Mouse (Mus musculus): ENCODE data around the gene Rtel1. TPM values are rescaled to one million over a fixed set of nuclear protein-coding genes. Genes with fewer than 3 reads are reported as not detected.

Rtel1 gene
- total RNA-seq, 2 experiments from 2014 or later, result 14.2 to 15.5 TPM

- no peak for DNase-seq
- intact Hi-C loops (cut with DNase I; ENCODE audit: low total_unique reads), result no loop called here
Measured at GRCm38 (mm10) chr2:181381631-181382306, 62.2 kb downstream of the Rtel1 start.

- intact Hi-C loops (cut with DNase I; ENCODE audit: low total_unique reads), result no loop called here
- DNase-seq, result no peak
Measured at GRCm38 (mm10) chr2:181384463-181384862, 64.9 kb downstream of the Rtel1 start.

GRCm38 (mm10) chr2:181384919-181385391 lies 65.4 kb downstream of the Rtel1 start:
- peak; percentile 87 for DNase-seq
- intact Hi-C loops (cut with DNase I; ENCODE audit: low total_unique reads), result no loop called here

GRCm38 (mm10) chr2:181385885-181386284 lies 66.3 kb downstream of the Rtel1 start:
- intact Hi-C loops (cut with DNase I; ENCODE audit: low total_unique reads), result no loop called here
- peak; percentile 81 for DNase-seq

GRCm38 (mm10) chr2:181386663-181387210 lies 67.2 kb downstream of the Rtel1 start:
- intact Hi-C loops (cut with DNase I; ENCODE audit: low total_unique reads), result no loop called here

GRCm38 (mm10) chr2:181390136-181390870 lies 70.8 kb downstream of the Rtel1 start:
- intact Hi-C loops (cut with DNase I; ENCODE audit: low total_unique reads), result loop anchor here (5.0 kb wide), 2 partner anchors 177 to 207 kb away; partner anchors contain the start of gene Samd10
- no peak for DNase-seq

More at GRCm38 (mm10) chr2:181386663-181387210, 67.2 kb downstream of the Rtel1 start:
- no peak for DNase-seq

GRCm38 (mm10) chr2:181391022-181391421 lies 71.5 kb downstream of the Rtel1 start:
- intact Hi-C loops (cut with DNase I; ENCODE audit: low total_unique reads), result loop anchor here (5.0 kb wide), 2 partner anchors 176 to 206 kb away; partner anchors contain the start of gene Samd10

GRCm38 (mm10) chr2:181391541-181391940 lies 72.0 kb downstream of the Rtel1 start:
- no peak for DNase-seq
- intact Hi-C loops (cut with DNase I; ENCODE audit: low total_unique reads), result loop anchor here (5.0 kb wide), 2 partner anchors 176 to 206 kb away; partner anchors contain the start of gene Samd10

More at GRCm38 (mm10) chr2:181391022-181391421, 71.5 kb downstream of the Rtel1 start:
- DNase-seq, result no peak

GRCm38 (mm10) chr2:181392600-181393213 lies 73.2 kb downstream of the Rtel1 start:
- DNase-seq, result peak; percentile 83
- intact Hi-C loops (cut with DNase I; ENCODE audit: low total_unique reads), result loop anchor here (5.0 kb wide), 2 partner anchors 175 to 205 kb away; partner anchors contain the start of gene Samd10

GRCm38 (mm10) chr2:181394086-181394485 lies 74.5 kb downstream of the Rtel1 start:
- intact Hi-C loops (cut with DNase I; ENCODE audit: low total_unique reads), result loop anchor here (5.0 kb wide), 2 partner anchors 173 to 203 kb away; partner anchors contain the start of gene Samd10
- no peak for DNase-seq

GRCm38 (mm10) chr2:181397207-181397761 lies 77.7 kb downstream of the Rtel1 start:
- no peak for DNase-seq
- intact Hi-C loops (cut with DNase I; ENCODE audit: low total_unique reads), result no loop called here

- DNase-seq, result no peak
- intact Hi-C loops (cut with DNase I; ENCODE audit: low total_unique reads), result no loop called here
Measured at GRCm38 (mm10) chr2:181401497-181401896, 82.0 kb downstream of the Rtel1 start.

- intact Hi-C loops (cut with DNase I; ENCODE audit: low total_unique reads), result no loop called here
Measured at GRCm38 (mm10) chr2:181403722-181404121, 84.2 kb downstream of the Rtel1 start.

More at GRCm38 (mm10) chr2:181403722-181404121, 84.2 kb downstream of the Rtel1 start:
- no peak for DNase-seq

Other genes with a start within 250 kb of the Rtel1 start
- gene Kcnq2, start 184.4 kb upstream of the Rtel1 start, total RNA-seq (2021), result under 1 TPM; 0.07 to 0.16 TPM
- 1,000 to 10,000 TPM; 2,249 to 2,405 TPM for gene Eef1a2, start 162.7 kb upstream of the Rtel1 start, total RNA-seq (2021)
- gene Ppdpf, start 132.5 kb upstream of the Rtel1 start, total RNA-seq (2021), result 10 to 100 TPM; 52.9 to 58.5 TPM
- not detected for gene Ptk6, start 117.0 kb upstream of the Rtel1 start, total RNA-seq (2021)
- under 1 TPM; 0.10 to 0.18 TPM for gene Srms, start 106.6 kb upstream of the Rtel1 start, total RNA-seq (2021)
- not detected for gene Fndc11, start 99.7 kb upstream of the Rtel1 start, total RNA-seq (2021)
- 1 to 10 TPM; 2.9 to 3.0 TPM for gene Helz2, start 77.7 kb upstream of the Rtel1 start, total RNA-seq (2021)
- gene Gmeb2, start 31.7 kb upstream of the Rtel1 start, total RNA-seq (2021), result 1 to 10 TPM; 6.6 to 6.8 TPM
- gene Stmn3, start 5.2 kb upstream of the Rtel1 start, total RNA-seq (2021), result under 1 TPM in 1 of 2 experiments, not detected in 1; 0.27 TPM
- 10 to 100 TPM; 12.5 to 14.3 TPM for gene Zgpat, start 45.2 kb downstream of the Rtel1 start, total RNA-seq (2021)
- gene Arfrp1, start 45.7 kb downstream of the Rtel1 start, total RNA-seq (2021), result 10 to 100 TPM; 21.0 to 21.8 TPM
- 1 to 10 TPM; 4.4 to 4.6 TPM for gene Lime1, start 60.3 kb downstream of the Rtel1 start, total RNA-seq (2021)
- gene Zbtb46, start 139.7 kb downstream of the Rtel1 start, total RNA-seq (2021), result 1 to 10 TPM; 5.3 to 5.7 TPM
- not detected for gene Abhd16b, start 173.5 kb downstream of the Rtel1 start, total RNA-seq (2021)
- 10 to 100 TPM; 58.7 to 59.4 TPM for gene Tpd52l2, start 177.4 kb downstream of the Rtel1 start, total RNA-seq (2021)
- 10 to 100 TPM; 47.8 to 51.8 TPM for gene Dnajc5, start 200.7 kb downstream of the Rtel1 start, total RNA-seq (2021)